Mouse (Mus musculus) heart, embryonic 13.5 days (tissue): ENCODE data around the gene Ppp1r15a. TPM values are rescaled to one million over a fixed set of nuclear protein-coding genes. Genes with fewer than 3 reads are reported as not detected.

ENCODE experiments used
- ATAC-seq: fragments of 200-750 bp; cut with Nextera tagmentation; 2 replicates; pipeline ENCODE4 v1.8.0; 2017; ENCODE audit warnings: moderate TSS enrichment; ENCODE audit not compliant: insufficient number of reproducible peaks, low FRiP score, low TSS enrichment; ENCODE audit errors: extremely low read depth
- H3K27ac ChIP-seq: fragments of 300-500 bp; sonication (generic); replicated peaks from 2 replicates; pipeline ENCODE4 v1.5.1; 2015; ENCODE audit warnings: moderate library complexity, mild to moderate bottlenecking, inconsistent platforms
- H3K27me3 ChIP-seq: fragments of 300-500 bp; sonication (generic); replicated peaks from 2 replicates; pipeline ENCODE4 v1.6.1; 2015; ENCODE audit warnings: mild to moderate bottlenecking, inconsistent platforms
- H3K36me3 ChIP-seq: fragments of 300-500 bp; sonication (generic); 2 replicates; pipeline ENCODE4 v1.6.1; 2015; ENCODE audit warnings: mild to moderate bottlenecking, inconsistent platforms
- H3K4me1 ChIP-seq: fragments of 300-500 bp; sonication (generic); 2 replicates; pipeline ENCODE4 v1.6.1; 2015; ENCODE audit warnings: inconsistent platforms
- H3K4me2 ChIP-seq: fragments of 300-500 bp; sonication (generic); 2 replicates; pipeline ENCODE4 v1.6.1; 2015; ENCODE audit warnings: inconsistent platforms, mild to moderate bottlenecking, moderate library complexity
- H3K4me3 ChIP-seq: fragments of 300-500 bp; sonication (generic); 2 replicates; pipeline ENCODE4 v1.5.1; 2015; ENCODE audit warnings: moderate library complexity, mild to moderate bottlenecking, inconsistent platforms
- H3K9ac ChIP-seq: fragments of 300-500 bp; sonication (generic); 2 replicates; pipeline ENCODE4 v1.6.1; 2015; ENCODE audit warnings: inconsistent platforms, mild to moderate bottlenecking, moderate library complexity
- H3K9me3 ChIP-seq: fragments of 300-500 bp; sonication (generic); 2 replicates; pipeline ENCODE4 v1.6.1; 2016; ENCODE audit warnings: inconsistent platforms
- WGBS: fragments of 180-500 bp; shearing (Covaris S2); methylation state at CpG from one replicate; pipeline ENCODE4 v1.1.7; 2015; ENCODE audit warnings: mixed read lengths; 5-methylcytosine and 5-hydroxymethylcytosine counted together
- polyA plus RNA-seq: library from polyadenylated mRNA; unstranded; fragments of >200 nt; fragmentation: Nextera tagmentation; extraction: Ambion mirVana; gene quantifications from 2 replicates; pipeline ENCODE4 v1.2.1, GENCODE M21; 2015

Gene Ppp1r15a
- polyA plus RNA-seq, 1 experiment from 2014 or later = 49.6 TPM

- no peak overlapping the region for H3K4me2 ChIP-seq
- H3K36me3 ChIP-seq = 0 out of 2 replicates have a peak, but pooled peaks cover 4% of the 10 kb centered on the region
- H3K9me3 ChIP-seq = no peaks in the 10 kb centered on the region
- H3K27me3 ChIP-seq = no peaks in the 10 kb centered on the region
- 0 out of 2 replicates have a peak, but pooled peaks cover 3% of the 10 kb centered on the region for H3K4me1 ChIP-seq
- no peak for ATAC-seq
- no peak overlapping the region for H3K27ac ChIP-seq
- WGBS = 90% methylated on average over 7 of the region's 7 CpGs
- no peak overlapping the region for H3K4me3 ChIP-seq
- no peak overlapping the region for H3K9ac ChIP-seq
Observed at GRCm38 (mm10) chr7:45478774-45479173, 47.3 kb downstream of the Ppp1r15a start.

GRCm38 (mm10) chr7:45477003-45477402 is 49.1 kb downstream of the Ppp1r15a start:
- no peaks in the 10 kb centered on the region for H3K9me3 ChIP-seq
- 0 out of 2 replicates have a peak, but pooled peaks cover 6% of the 10 kb centered on the region for H3K36me3 ChIP-seq
- no peak overlapping the region for H3K4me3 ChIP-seq
- no peak overlapping the region for H3K27ac ChIP-seq
- 0 out of 2 replicates have a peak overlapping the region, but pooled peaks have one; percentile 38 for H3K9ac ChIP-seq
- no peak for ATAC-seq
- no peak overlapping the region for H3K4me2 ChIP-seq
- WGBS = 15% methylated on average over 3 of the region's 3 CpGs
- 0 out of 2 replicates have a peak, but pooled peaks cover 3% of the 10 kb centered on the region for H3K4me1 ChIP-seq
- no peaks in the 10 kb centered on the region for H3K27me3 ChIP-seq

- H3K36me3 ChIP-seq = 0 out of 2 replicates have a peak, but pooled peaks cover 6% of the 10 kb centered on the region
- WGBS = 52% methylated on average over 1 of the region's 1 CpGs
- no peak overlapping the region for H3K27ac ChIP-seq
- H3K27me3 ChIP-seq = no peaks in the 10 kb centered on the region
- no peak overlapping the region for H3K4me2 ChIP-seq
- ATAC-seq = no peak
- no peak overlapping the region for H3K4me3 ChIP-seq
- H3K4me1 ChIP-seq = 0 out of 2 replicates have a peak, but pooled peaks cover 3% of the 10 kb centered on the region
- no peak overlapping the region for H3K9ac ChIP-seq
- no peaks in the 10 kb centered on the region for H3K9me3 ChIP-seq
Observed at GRCm38 (mm10) chr7:45476453-45476852, 49.6 kb downstream of the Ppp1r15a start.

GRCm38 (mm10) chr7:45475291-45475969 is 50.6 kb downstream of the Ppp1r15a start:
- peak overlapping the region; percentile 41 for H3K4me3 ChIP-seq
- 55% methylated on average over 16 of the region's 16 CpGs for WGBS
- H3K36me3 ChIP-seq = 0 out of 2 replicates have a peak, but pooled peaks cover 6% of the 10 kb centered on the region
- no peaks in the 10 kb centered on the region for H3K27me3 ChIP-seq
- peaks cover 7% of the 10 kb centered on the region; the same call in 1 of the 2 replicates for H3K4me1 ChIP-seq
- peak; percentile 39; the same call in 1 of the 2 replicates for ATAC-seq
- peak overlapping the region; percentile 63 for H3K4me2 ChIP-seq
- peak overlapping the region; percentile 79 for H3K9ac ChIP-seq
- no peaks in the 10 kb centered on the region for H3K9me3 ChIP-seq
- no peak overlapping the region for H3K27ac ChIP-seq

Other genes with a start within 250 kb of the Ppp1r15a start
- not detected in 2 replicates for gene Slc6a21, start 248.8 kb downstream of the Ppp1r15a start, polyA plus RNA-seq
- 12.7 and 13.5 TPM in 2 replicates for gene Trpm4, start 192.5 kb downstream of the Ppp1r15a start, polyA plus RNA-seq
- 24.2 and 27.7 TPM in 2 replicates for gene Hrc, start 191.0 kb downstream of the Ppp1r15a start, polyA plus RNA-seq
- gene Ppfia3, start 159.2 kb downstream of the Ppp1r15a start, polyA plus RNA-seq = 2.3 and 2.9 TPM in 2 replicates
- 1.0 and 1.2 TPM in 2 replicates for gene Lin7b, start 155.7 kb downstream of the Ppp1r15a start, polyA plus RNA-seq
- 136 and 140 TPM in 2 replicates for gene Snrnp70, start 130.5 kb downstream of the Ppp1r15a start, polyA plus RNA-seq
- gene Kcna7, start 120.6 kb downstream of the Ppp1r15a start, polyA plus RNA-seq = 0.32 and 0.50 TPM in 2 replicates
- gene Ntf5, start 112.6 kb downstream of the Ppp1r15a start, polyA plus RNA-seq = 1.6 and 1.8 TPM in 2 replicates
- gene Lhb, start 105.4 kb downstream of the Ppp1r15a start, polyA plus RNA-seq = not detected in 2 replicates
- 91.8 and 95.3 TPM in 2 replicates for gene Gys1, start 91.4 kb downstream of the Ppp1r15a start, polyA plus RNA-seq
- 80.6 and 85.6 TPM in 2 replicates for gene Ruvbl2, start 88.2 kb downstream of the Ppp1r15a start, polyA plus RNA-seq
- 5,089 and 5,516 TPM in 2 replicates for gene Ftl1, start 66.4 kb downstream of the Ppp1r15a start, polyA plus RNA-seq
- gene Bax, start 59.4 kb downstream of the Ppp1r15a start, polyA plus RNA-seq = 124 and 139 TPM in 2 replicates
- 0.74 and 1.0 TPM in 2 replicates for gene Tulp2, start 44.4 kb downstream of the Ppp1r15a start, polyA plus RNA-seq
- not detected in 2 replicates for gene Gm45808, start 39.5 kb downstream of the Ppp1r15a start, polyA plus RNA-seq
- 3.9 TPM in 2 replicates for gene Dhdh, start 37.5 kb downstream of the Ppp1r15a start, polyA plus RNA-seq
- 175 and 177 TPM in 2 replicates for gene Nucb1, start 15.9 kb downstream of the Ppp1r15a start, polyA plus RNA-seq
- gene Plekha4, start 62 bp upstream of the Ppp1r15a start, polyA plus RNA-seq = 1.1 and 1.2 TPM in 2 replicates
- 0.43 and 0.52 TPM in 2 replicates for gene Hsd17b14, start 28.6 kb upstream of the Ppp1r15a start, polyA plus RNA-seq
- gene Bcat2, start 43.9 kb upstream of the Ppp1r15a start, polyA plus RNA-seq = 65.4 and 66.3 TPM in 2 replicates
- gene Fgf21, start 89.2 kb upstream of the Ppp1r15a start, polyA plus RNA-seq = not detected in 2 replicates
- not detected in 2 replicates for gene Fut1, start 91.0 kb upstream of the Ppp1r15a start, polyA plus RNA-seq
- 0.11 and 0.19 TPM in 2 replicates for gene Izumo1, start 95.5 kb upstream of the Ppp1r15a start, polyA plus RNA-seq
- 17.1 and 18.9 TPM in 2 replicates for gene Rasip1, start 101.2 kb upstream of the Ppp1r15a start, polyA plus RNA-seq
- gene Mamstr, start 113.7 kb upstream of the Ppp1r15a start, polyA plus RNA-seq = 3.3 and 5.0 TPM in 2 replicates
- gene Fut2, start 140.1 kb upstream of the Ppp1r15a start, polyA plus RNA-seq = 0.86 and 1.1 TPM in 2 replicates
- 0.11 TPM in 1 of 2 replicates, not detected in the other for gene Ntn5, start 157.8 kb upstream of the Ppp1r15a start, polyA plus RNA-seq
- 0.29 and 0.47 TPM in 2 replicates for gene Sec1, start 168.1 kb upstream of the Ppp1r15a start, polyA plus RNA-seq
- gene Car11, start 173.6 kb upstream of the Ppp1r15a start, polyA plus RNA-seq = 5.4 and 6.0 TPM in 2 replicates
- 2.2 and 3.5 TPM in 2 replicates for gene Dbp, start 178.8 kb upstream of the Ppp1r15a start, polyA plus RNA-seq
- gene Rpl18, start 189.2 kb upstream of the Ppp1r15a start, polyA plus RNA-seq = 630 and 695 TPM in 2 replicates
- 16.7 and 17.5 TPM in 2 replicates for gene Sphk2, start 191.7 kb upstream of the Ppp1r15a start, polyA plus RNA-seq
- gene Fam83e, start 194.9 kb upstream of the Ppp1r15a start, polyA plus RNA-seq = 0.20 and 0.31 TPM in 2 replicates
- gene Spaca4, start 199.5 kb upstream of the Ppp1r15a start, polyA plus RNA-seq = not detected in 2 replicates